Mouse (Mus musculus) lung, embryonic 15.5 days (tissue): ENCODE data around the gene Ttf2. TPM values are rescaled to one million over a fixed set of nuclear protein-coding genes. Genes with fewer than 3 reads are reported as not detected.

Source experiments
- ATAC-seq: fragments of 200-750 bp; cut with Nextera tagmentation; 2 replicates; pipeline ENCODE4 v1.8.0; 2017; ENCODE audit warnings: moderate number of reproducible peaks, borderline replicate concordance; ENCODE audit not compliant: low FRiP score, low TSS enrichment; ENCODE audit errors: extremely low read depth
- H3K27ac ChIP-seq: fragments of 300-500 bp; sonication (generic); 2 replicates; pipeline ENCODE4 v1.5.1; 2015; ENCODE audit warnings: moderate library complexity, mild to moderate bottlenecking, inconsistent platforms
- H3K27me3 ChIP-seq: fragments of 300-500 bp; sonication (generic); 2 replicates; pipeline ENCODE4 v1.6.1; 2015; ENCODE audit warnings: inconsistent platforms
- H3K36me3 ChIP-seq: fragments of 300-500 bp; sonication (generic); 2 replicates; pipeline ENCODE4 v1.6.1; 2015; ENCODE audit warnings: inconsistent platforms
- H3K4me1 ChIP-seq: fragments of 300-500 bp; sonication (generic); 2 replicates; pipeline ENCODE4 v1.6.1; 2015; ENCODE audit warnings: inconsistent platforms
- H3K4me2 ChIP-seq: fragments of 300-500 bp; sonication (generic); 2 replicates; pipeline ENCODE4 v1.6.1; 2015; ENCODE audit warnings: inconsistent platforms, mild to moderate bottlenecking, moderate library complexity
- H3K4me3 ChIP-seq: fragments of 300-500 bp; sonication (generic); 2 replicates; pipeline ENCODE4 v1.5.1; 2015; ENCODE audit warnings: mild to moderate bottlenecking, inconsistent platforms
- H3K9ac ChIP-seq: fragments of 300-500 bp; sonication (generic); 2 replicates; pipeline ENCODE4 v1.6.1; 2015; ENCODE audit warnings: inconsistent platforms
- H3K9me3 ChIP-seq: fragments of 300-500 bp; sonication (generic); 2 replicates; pipeline ENCODE4 v1.6.1; 2016; ENCODE audit warnings: inconsistent platforms
- WGBS: fragments of 180-500 bp; shearing (Covaris S2); methylation state at CpG from one replicate; pipeline ENCODE4 v1.1.7; 2015; 5-methylcytosine and 5-hydroxymethylcytosine counted together
- polyA plus RNA-seq: library from polyadenylated mRNA; unstranded; fragments of >200 nt; fragmentation: Nextera tagmentation; extraction: Ambion mirVana; gene quantifications from 2 replicates; pipeline ENCODE4 v1.2.1, GENCODE M21; 2015

Ttf2 gene
- polyA plus RNA-seq, 1 experiment from 2014 or later, result 20.8 TPM

DNA sequence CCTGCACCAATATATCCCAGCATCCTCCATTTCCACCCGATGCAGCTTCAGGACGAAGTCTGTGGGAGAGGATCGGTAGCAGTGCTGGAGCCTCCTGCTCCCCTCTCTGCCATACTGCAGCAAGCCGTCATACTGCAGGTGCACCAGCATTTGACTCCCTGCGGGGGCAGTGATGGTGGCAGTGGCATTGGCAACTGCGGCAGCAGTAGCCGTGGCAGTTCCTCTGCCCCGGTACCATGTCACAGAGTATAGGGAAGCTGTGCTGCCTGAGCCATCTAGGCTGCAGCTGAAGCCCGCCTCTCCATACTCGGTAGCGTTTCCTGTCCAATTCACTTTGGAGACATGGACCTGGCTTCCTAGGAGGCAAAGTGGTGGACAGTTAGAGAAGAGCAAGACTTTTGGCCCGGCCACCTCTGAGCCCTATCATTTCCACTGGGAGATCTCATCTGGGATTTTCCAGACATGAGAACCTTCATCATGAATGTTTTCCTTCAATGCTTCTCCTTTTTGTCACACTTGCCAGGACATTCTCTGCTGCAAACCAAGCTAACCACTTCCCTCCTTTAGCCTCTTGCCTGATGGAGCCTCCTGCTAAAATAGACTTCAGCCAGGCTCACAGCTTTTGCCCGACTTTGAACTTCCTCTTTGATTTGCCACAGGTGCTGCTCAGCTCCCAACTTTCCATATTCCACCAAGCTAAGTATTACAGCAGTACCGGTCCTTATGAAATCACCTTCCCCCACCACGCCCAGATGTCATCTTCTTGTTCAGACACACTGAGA, 34.3 kb upstream of the Ttf2 start:
- no peak for ATAC-seq
- no peak overlapping the region for H3K9ac ChIP-seq
- no peak overlapping the region for H3K4me3 ChIP-seq
- H3K27ac ChIP-seq, result no peak overlapping the region
- H3K4me2 ChIP-seq, result no peak overlapping the region
- WGBS, result 82% methylated on average over 15 of the region's 15 CpGs
- H3K4me1 ChIP-seq, result peaks cover 12% of the 10 kb centered on the region
- no peaks in the 10 kb centered on the region for H3K27me3 ChIP-seq
- no peaks in the 10 kb centered on the region for H3K9me3 ChIP-seq
- no peaks in the 10 kb centered on the region for H3K36me3 ChIP-seq

- Histone ChIP-seq H3K9ac (no peak overlapping the region), H3K4me3 (no peak overlapping the region), H3K4me2 (no peak overlapping the region), H3K27ac (no peak overlapping the region), H3K36me3 (no peaks in the 10 kb centered on the region), H3K4me1 (peaks cover 22% of the 10 kb centered on the region), H3K27me3 (no peaks in the 10 kb centered on the region), H3K9me3 (no peaks in the 10 kb centered on the region)
- WGBS, result 20% methylated on average over 2 of the region's 2 CpGs
- ATAC-seq, result no peak
These were observed 30.3 kb upstream of the Ttf2 start for GRCm38 (mm10) chr3:100999732-101000131.

GRCm38 (mm10) chr3:100998904-100999340, 29.5 kb upstream of the Ttf2 start:
- Histone ChIP-seq H3K27me3 (no peaks in the 10 kb centered on the region), H3K27ac (no peak overlapping the region), H3K36me3 (no peaks in the 10 kb centered on the region), H3K4me3 (no peak overlapping the region), H3K9me3 (no peaks in the 10 kb centered on the region), H3K4me1 (peaks cover 26% of the 10 kb centered on the region), H3K9ac (no peak overlapping the region), H3K4me2 (peak overlapping the region; percentile 21; the same call in 1 of the 2 replicates)
- peak; percentile 56 for ATAC-seq
- 8% methylated on average over 6 of the region's 6 CpGs for WGBS

- H3K9ac ChIP-seq, result no peak overlapping the region
- peak overlapping the region; percentile 70 for H3K27ac ChIP-seq
- no peaks in the 10 kb centered on the region for H3K36me3 ChIP-seq
- H3K4me1 ChIP-seq, result peaks cover 32% of the 10 kb centered on the region
- no peaks in the 10 kb centered on the region for H3K9me3 ChIP-seq
- H3K4me2 ChIP-seq, result no peak overlapping the region
- WGBS, result 36% methylated on average over 10 of the region's 10 CpGs
- H3K27me3 ChIP-seq, result no peaks in the 10 kb centered on the region
- ATAC-seq, result peak; percentile 84
- H3K4me3 ChIP-seq, result no peak overlapping the region
These were observed 28.5 kb upstream of the Ttf2 start for GRCm38 (mm10) chr3:100997785-100998570.

DNA sequence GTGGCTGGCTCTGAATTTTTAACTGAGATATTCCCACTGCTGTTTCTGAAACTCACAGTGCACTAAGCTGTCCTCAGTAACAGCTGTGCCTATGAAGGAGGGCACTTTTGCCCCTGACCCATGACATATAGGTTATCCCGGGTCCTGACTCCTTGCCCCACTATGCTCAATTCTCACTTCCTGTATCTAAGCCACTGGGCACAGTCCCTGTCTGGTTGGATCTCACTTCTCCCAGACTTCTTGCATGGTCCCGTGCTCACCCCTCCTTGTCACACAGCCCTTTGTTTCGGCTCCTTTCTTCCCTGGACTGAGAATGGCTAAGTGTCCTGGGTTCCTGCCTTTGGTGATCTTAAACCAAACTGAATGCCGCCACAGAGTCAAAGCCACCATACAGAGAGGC, 24.8 kb upstream of the Ttf2 start:
- no peak overlapping the region for H3K9ac ChIP-seq
- H3K4me1 ChIP-seq, result peaks cover 32% of the 10 kb centered on the region
- H3K36me3 ChIP-seq, result no peaks in the 10 kb centered on the region
- no peak overlapping the region for H3K4me3 ChIP-seq
- no peaks in the 10 kb centered on the region for H3K9me3 ChIP-seq
- H3K27me3 ChIP-seq, result no peaks in the 10 kb centered on the region
- no peak overlapping the region for H3K27ac ChIP-seq
- 82% methylated on average over 4 of the region's 4 CpGs for WGBS
- no peak for ATAC-seq
- no peak overlapping the region for H3K4me2 ChIP-seq

DNA sequence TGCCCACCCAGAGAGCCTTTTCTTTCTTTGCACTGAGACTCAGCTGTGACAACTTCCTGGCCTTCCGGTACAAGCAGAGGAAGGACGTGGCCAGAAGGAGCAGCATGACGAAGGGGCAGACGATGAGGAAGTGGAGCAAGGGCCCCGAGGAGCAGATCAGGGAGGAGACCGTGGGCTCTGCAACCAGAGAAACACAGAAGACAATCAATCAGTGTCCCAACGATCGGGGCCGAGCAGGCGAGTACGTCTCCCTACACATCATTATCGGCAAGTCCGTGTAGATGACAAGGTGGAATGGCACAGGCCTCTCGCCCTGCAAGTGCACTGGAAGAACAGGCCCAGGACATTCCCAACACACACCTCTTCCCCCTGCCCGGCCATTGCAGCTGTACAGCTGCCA, 24.3 kb upstream of the Ttf2 start:
- H3K27ac ChIP-seq, result 0 out of 2 replicates have a peak overlapping the region, but pooled peaks have one; percentile 7
- no peaks in the 10 kb centered on the region for H3K36me3 ChIP-seq
- H3K27me3 ChIP-seq, result no peaks in the 10 kb centered on the region
- no peak for ATAC-seq
- H3K9ac ChIP-seq, result no peak overlapping the region
- peak overlapping the region; percentile 31 for H3K4me2 ChIP-seq
- peaks cover 27% of the 10 kb centered on the region for H3K4me1 ChIP-seq
- 31% methylated on average over 15 of the region's 15 CpGs for WGBS
- H3K9me3 ChIP-seq, result no peaks in the 10 kb centered on the region
- no peak overlapping the region for H3K4me3 ChIP-seq

DNA sequence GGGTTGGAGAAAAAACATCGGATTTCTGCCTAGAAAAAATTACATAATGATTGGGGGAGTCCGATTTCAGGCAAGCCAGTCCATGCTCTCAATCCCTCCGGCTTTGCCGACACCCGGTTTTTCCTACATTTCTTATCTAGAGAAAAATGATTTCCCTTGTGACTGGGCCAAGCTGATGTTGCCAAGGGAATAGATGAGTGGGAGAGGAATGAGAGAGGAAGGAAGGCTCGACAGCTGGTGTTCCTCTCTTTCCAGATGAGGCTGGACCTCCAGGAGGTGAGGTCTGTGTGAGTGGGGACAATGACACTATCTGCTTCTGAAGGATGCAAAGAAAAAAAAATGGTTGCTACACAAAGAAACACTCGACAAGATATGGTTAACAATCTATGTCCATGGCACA, 23.7 kb upstream of the Ttf2 start:
- peaks cover 22% of the 10 kb centered on the region for H3K4me1 ChIP-seq
- H3K27me3 ChIP-seq, result no peaks in the 10 kb centered on the region
- 33% methylated on average over 7 of the region's 7 CpGs for WGBS
- H3K36me3 ChIP-seq, result no peaks in the 10 kb centered on the region
- no peak overlapping the region for H3K9ac ChIP-seq
- H3K9me3 ChIP-seq, result no peaks in the 10 kb centered on the region
- H3K4me2 ChIP-seq, result no peak overlapping the region
- ATAC-seq, result no peak
- H3K4me3 ChIP-seq, result no peak overlapping the region
- H3K27ac ChIP-seq, result no peak overlapping the region

- no peak overlapping the region for H3K4me3 ChIP-seq
- H3K27ac ChIP-seq, result no peak overlapping the region
- no peak overlapping the region for H3K4me2 ChIP-seq
- 44% methylated on average over 1 of the region's 1 CpGs for WGBS
- H3K36me3 ChIP-seq, result no peaks in the 10 kb centered on the region
- no peaks in the 10 kb centered on the region for H3K27me3 ChIP-seq
- H3K4me1 ChIP-seq, result peaks cover 9% of the 10 kb centered on the region
- no peak for ATAC-seq
- no peaks in the 10 kb centered on the region for H3K9me3 ChIP-seq
- H3K9ac ChIP-seq, result no peak overlapping the region
These were observed 20.8 kb upstream of the Ttf2 start for GRCm38 (mm10) chr3:100990231-100990630.

DNA sequence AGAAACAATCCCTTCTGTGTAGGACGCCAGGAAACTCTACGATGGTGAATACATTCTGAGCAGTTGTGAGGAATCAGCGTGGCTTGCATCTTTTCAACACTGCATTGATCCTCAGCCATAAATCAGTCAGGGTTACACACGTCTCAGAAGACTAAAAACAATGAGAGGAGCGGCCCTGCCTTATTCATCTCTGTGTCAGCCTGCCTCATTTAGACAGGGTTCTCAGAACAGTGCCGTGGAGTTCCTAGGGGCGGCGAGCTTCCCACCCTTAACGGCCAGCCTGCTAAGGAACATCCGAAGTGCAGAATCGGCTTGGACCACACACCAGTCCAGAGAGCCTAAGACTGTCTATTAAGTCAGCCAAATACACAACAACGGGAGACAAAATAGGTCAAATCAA, 20.0 kb upstream of the Ttf2 start:
- no peak overlapping the region for H3K9ac ChIP-seq
- no peak overlapping the region for H3K4me3 ChIP-seq
- no peak for ATAC-seq
- 51% methylated on average over 12 of the region's 12 CpGs for WGBS
- H3K27me3 ChIP-seq, result no peaks in the 10 kb centered on the region
- no peak overlapping the region for H3K27ac ChIP-seq
- no peak overlapping the region for H3K4me2 ChIP-seq
- peaks cover 9% of the 10 kb centered on the region for H3K4me1 ChIP-seq
- no peaks in the 10 kb centered on the region for H3K9me3 ChIP-seq
- H3K36me3 ChIP-seq, result no peaks in the 10 kb centered on the region

GRCm38 (mm10) chr3:100979290-100979689, 9.8 kb upstream of the Ttf2 start:
- H3K9me3 ChIP-seq, result no peaks in the 10 kb centered on the region
- no peak overlapping the region for H3K27ac ChIP-seq
- no peak overlapping the region for H3K9ac ChIP-seq
- H3K4me3 ChIP-seq, result no peak overlapping the region
- ATAC-seq, result no peak
- H3K36me3 ChIP-seq, result no peaks in the 10 kb centered on the region
- H3K27me3 ChIP-seq, result no peaks in the 10 kb centered on the region; the same call in 1 of the 2 replicates
- no peak overlapping the region for H3K4me2 ChIP-seq
- 61% methylated on average over 8 of the region's 8 CpGs for WGBS
- H3K4me1 ChIP-seq, result no peaks in the 10 kb centered on the region

- ATAC-seq, result no peak
- no peaks in the 10 kb centered on the region for H3K36me3 ChIP-seq
- H3K27ac ChIP-seq, result no peak overlapping the region
- H3K4me2 ChIP-seq, result no peak overlapping the region
- 2% methylated on average over 1 of the region's 1 CpGs for WGBS
- H3K9me3 ChIP-seq, result no peaks in the 10 kb centered on the region
- H3K4me1 ChIP-seq, result peaks cover 7% of the 10 kb centered on the region
- H3K9ac ChIP-seq, result no peak overlapping the region
- no peak overlapping the region for H3K4me3 ChIP-seq
- no peaks in the 10 kb centered on the region; the same call in 1 of the 2 replicates for H3K27me3 ChIP-seq
These were observed 4.4 kb upstream of the Ttf2 start for GRCm38 (mm10) chr3:100973906-100974305.
